Mouse (Mus musculus) left cerebral cortex, postnatal 4 days (tissue): Measurements from ENCODE around the gene Sept1. TPM values are rescaled to one million over a fixed set of nuclear protein-coding genes. Genes with fewer than 3 reads are reported as not detected.
A peak's percentile ranks its signal among the peaks of the same experiment; 100 is the strongest.
"Not testable (repeated sequence)": the region's sequence is repeated elsewhere in the genome, so short reads cannot be mapped to it uniquely, and the experiment has no call there.

Source experiments
- DNase-seq: peaks from one replicate; pipeline ENCODE4 v3.0.0-alpha.2; 2022
- intact Hi-C: fragments of 180-260 bp; cut with DNase I; formaldehyde crosslinking; loops from one replicate; pipeline ENCODE4 v1.15.1; 2025
- total RNA-seq, 2 experiments: library from RNA; stranded (reverse); gene quantifications; 2 replicates each; pipeline ENCODE4 v1.2.3; 2021

Gene Sept1
- total RNA-seq, 2 experiments from 2014 or later: 7.9 to 8.8 TPM

- intact Hi-C loops: no loop called here
Measured at GRCm38 (mm10) chr7:127195544-127196295, 37.2 kb downstream of the Sept1 start, which contains the start of gene Cd2bp2. TSS of gene Cd2bp2 (minus strand) at chr7:127196050.

DNA sequence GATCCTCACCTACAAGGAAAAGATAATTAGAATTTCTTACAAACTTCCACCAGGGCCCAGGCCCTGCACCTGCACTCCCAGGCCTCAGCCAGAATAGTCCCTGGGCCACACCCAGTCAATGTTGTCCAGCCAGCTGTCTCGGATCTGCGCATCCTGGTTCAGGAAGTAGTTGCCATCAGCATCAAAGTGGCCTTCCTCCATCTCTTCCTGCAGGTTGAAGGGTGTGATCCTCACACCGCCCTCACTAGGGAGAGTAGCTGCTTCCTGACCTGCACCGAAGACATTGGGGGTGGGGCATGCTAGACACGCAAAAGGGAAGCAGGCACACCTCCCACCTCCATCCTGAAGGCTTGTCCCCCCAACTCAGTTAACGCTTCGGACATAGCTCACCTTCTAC is 38.3 kb downstream of the Sept1 start:
- intact Hi-C loops: no loop called here
- no peak for DNase-seq

More at GRCm38 (mm10) chr7:127195544-127196295, 37.2 kb downstream of the Sept1 start, which contains the start of gene Cd2bp2:
- peak; percentile 96 for DNase-seq

- no peak for DNase-seq
- intact Hi-C loops: no loop called here
Measured at GRCm38 (mm10) chr7:127194011-127194632, 38.8 kb downstream of the Sept1 start.

DNA sequence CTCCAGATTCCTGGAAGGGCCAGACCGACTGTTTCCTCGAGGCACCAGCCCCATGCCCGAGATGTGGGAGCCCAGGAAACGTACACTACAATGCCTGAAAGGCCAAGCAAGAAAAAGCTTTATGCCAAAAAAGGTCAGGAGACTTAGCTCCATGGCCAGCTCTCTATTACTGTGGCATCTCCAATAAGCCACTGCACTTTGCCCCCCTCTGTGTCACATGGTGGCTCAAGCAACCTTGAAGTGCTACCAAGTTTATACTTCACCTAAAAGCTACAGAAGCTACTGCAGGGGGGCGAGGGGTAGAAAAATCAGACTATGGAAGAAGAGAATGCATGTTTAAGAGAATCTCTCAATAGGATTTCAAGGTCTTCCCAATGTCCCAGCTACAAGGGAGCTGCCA is 39.9 kb downstream of the Sept1 start:
- intact Hi-C loops: no loop called here
- DNase-seq: no peak

DNA sequence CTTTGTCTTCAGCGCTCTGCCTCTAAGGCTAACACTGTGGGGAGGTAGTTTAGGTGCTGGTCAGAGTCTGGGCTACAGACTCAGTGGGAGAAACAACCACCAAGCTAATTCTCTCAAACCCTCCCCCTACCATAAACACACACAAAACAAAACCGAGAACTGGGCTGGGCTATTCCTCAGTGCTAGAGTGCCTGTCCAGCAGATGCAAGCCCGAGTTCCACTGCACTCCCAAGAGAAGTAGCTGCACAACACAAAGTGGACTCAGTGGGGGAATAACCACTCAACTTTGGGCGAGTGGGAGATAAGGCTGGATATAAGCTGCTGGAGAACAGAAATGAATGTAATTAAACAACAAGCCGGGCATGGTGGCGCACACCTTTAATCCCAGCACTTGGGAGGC is 42.3 kb downstream of the Sept1 start:
- no peak for DNase-seq
- intact Hi-C loops: no loop called here

GRCm38 (mm10) chr7:127188305-127189276 is 44.3 kb downstream of the Sept1 start:
- DNase-seq: no peak
- intact Hi-C loops: no loop called here

DNA sequence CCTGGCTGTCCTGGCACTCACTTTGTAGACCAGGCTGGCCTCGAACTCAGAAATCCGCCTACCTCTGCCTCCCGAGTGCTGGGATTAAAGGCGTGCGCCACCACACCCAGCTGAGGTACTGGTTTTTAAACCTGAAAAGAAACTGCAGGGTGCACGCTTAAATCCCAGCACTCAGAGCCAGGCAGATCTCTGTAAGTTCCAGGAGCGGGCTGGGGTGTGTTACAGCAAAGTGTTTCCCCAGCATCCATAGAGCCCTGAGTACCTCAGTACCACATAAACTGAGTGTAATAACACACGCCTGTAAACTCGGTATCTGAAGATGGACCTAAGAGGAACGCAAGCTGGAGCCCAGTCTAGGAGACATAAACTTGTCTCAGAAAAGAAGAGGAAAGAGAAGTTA is 45.6 kb downstream of the Sept1 start:
- intact Hi-C loops: no loop called here

DNA sequence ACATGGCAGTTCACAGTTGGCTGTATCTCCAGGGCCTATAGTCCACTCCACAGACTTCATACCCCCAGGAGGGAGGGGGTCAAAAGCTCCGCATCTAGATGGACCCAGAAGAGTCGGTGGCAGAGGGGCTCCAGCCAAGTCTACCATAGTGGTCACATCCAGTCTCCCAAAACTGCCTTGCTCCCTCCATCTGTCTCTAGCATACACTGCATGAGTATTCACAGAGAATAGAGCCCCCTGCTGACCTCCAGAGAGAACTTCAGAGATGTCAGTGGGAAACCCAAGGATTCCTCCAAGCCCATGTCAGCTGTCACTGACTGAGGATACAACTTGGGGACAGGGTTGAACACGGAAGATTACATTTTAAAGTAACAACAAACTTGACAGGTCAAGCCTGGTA is 47.3 kb downstream of the Sept1 start:
- DNase-seq: no peak
- intact Hi-C loops: no loop called here

More for the DNA sequence above, 45.6 kb downstream of the Sept1 start:
- no peak for DNase-seq

DNA sequence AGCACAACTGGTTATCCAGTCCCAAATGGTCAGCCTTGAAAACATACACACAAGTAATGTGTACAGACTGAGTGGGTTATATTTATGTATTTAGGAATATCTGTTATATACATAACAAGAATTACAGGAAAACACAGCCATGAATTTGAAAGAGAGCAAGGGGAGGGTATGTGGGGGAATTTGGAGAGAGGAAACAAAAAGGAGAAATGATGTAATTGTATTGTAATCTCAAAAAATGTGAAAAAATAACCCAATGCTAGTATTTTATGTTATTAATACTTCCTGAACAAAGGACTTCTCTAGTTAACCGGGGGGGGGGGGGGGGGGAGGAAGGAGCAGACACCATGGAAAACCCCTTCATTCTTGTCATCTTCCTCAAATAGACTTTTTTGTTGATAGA is 48.2 kb downstream of the Sept1 start:
- no peak for DNase-seq
- intact Hi-C loops: no loop called here

- no peak for DNase-seq
- intact Hi-C loops: no loop called here
Measured at GRCm38 (mm10) chr7:127183828-127184227, 49.1 kb downstream of the Sept1 start.

DNA sequence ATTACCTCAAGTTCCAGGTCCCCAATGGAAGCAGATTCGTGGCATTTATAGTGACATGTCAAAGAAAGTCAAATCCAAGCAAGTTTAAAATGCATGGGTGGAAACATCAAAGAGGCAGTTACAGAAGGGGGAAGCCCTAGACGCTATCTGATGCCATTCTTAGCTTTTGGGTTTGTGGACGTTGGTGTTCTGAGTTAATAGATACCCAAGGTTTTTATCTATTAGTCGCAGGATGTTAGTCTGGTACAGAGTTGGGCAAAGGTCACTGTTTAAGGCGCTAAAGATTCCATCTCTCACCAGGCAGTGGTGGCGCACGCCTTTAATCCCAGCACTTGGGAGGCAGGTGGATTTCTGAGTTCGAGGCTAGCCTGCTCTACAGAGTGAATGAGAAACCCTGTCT is 49.6 kb downstream of the Sept1 start:
- DNase-seq: no peak
- intact Hi-C loops: no loop called here

GRCm38 (mm10) chr7:127181724-127182123 is 51.2 kb downstream of the Sept1 start:
- DNase-seq, intact Hi-C loops: not testable (repeated sequence)

DNA sequence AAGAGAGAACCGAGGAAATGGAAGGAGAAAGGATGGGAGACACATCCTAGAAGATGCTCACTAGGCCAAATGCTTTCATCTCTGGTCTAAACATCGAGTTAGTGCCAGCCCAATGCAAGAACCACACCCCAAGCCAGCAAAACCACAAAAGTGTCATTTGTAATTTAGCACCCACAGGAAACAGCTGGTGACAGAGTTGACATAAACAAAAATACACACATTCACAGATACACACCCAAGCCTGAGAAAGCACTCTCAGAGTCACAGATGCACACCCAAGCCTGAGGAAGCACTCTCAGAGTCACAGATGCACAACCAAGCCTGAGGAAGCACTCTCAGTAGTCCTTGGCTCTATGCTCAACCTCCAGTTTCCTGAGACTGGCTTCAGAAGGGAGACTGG is 52.1 kb downstream of the Sept1 start:
- intact Hi-C loops: no loop called here
- no peak for DNase-seq

DNA sequence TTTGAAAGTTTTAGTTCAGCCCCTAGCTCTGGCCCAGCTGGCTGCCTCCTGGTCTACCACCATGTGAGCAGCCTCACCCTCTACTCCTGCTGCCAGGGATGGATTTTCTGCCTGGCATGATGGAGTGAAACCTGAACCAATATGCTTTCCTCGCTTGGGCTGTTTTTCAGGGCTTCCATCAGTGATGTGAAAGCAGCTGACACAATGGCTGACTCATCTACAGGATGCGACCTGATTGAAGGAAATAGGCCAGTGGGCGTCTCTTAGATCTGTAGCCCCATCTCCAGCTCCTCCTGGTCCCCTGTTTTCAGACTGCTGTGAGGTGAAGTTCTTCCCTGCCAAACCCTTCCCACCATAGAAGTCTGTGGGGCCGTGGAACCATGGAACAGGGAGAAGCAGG is 56.0 kb downstream of the Sept1 start:
- DNase-seq: no peak
- intact Hi-C loops: loop anchor here (5.0 to 10.0 kb wide), 2 partner anchors 45 to 112 kb away; no protein-coding TSS in a partner anchor

DNA sequence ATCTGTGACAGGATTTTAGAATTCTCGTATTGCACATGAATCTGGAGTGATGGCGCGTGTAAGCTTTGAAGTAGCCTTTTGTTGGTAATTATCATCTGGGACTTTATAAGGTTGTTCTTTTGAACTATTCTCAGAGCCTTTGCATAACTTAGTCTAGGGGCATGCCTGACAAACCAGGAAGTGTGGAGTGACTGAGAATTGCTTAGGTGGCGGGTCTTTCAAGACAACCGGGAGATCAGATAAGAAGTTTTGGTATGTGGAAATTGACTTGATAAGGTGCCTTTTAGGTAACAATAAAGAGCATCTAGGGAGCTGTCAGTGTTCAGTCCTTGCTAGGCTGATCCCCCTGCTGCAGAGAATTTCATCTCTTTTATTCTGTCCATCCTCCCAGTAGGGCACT is 66.4 kb downstream of the Sept1 start:
- intact Hi-C loops: no loop called here
- DNase-seq: no peak

GRCm38 (mm10) chr7:127165607-127166493 is 67.1 kb downstream of the Sept1 start:
- intact Hi-C loops: no loop called here
- no peak for DNase-seq
